Mouse (Mus musculus): ENCODE results near the gene Gm49630. TPM values are rescaled to one million over a fixed set of nuclear protein-coding genes. Genes with fewer than 3 reads are reported as not detected.
"Not testable (repeated sequence)": the region's sequence is repeated elsewhere in the genome, so short reads cannot be mapped to it uniquely, and the experiment has no call there.

The Gm49630 gene
- polyA plus RNA-seq, 1 experiment from 2014 or later: not detected

GRCm38 (mm10) chr17:7395116-7395515 lies 23.3 kb upstream of the Gm49630 start:
- not testable (repeated sequence) for H3K4me2 ChIP-seq (ENCODE audit: low read depth, low read length); H3K9me3 ChIP-seq (replicated peaks; ENCODE audit: control insufficient read depth, low read length); H3K4me3 ChIP-seq (replicated peaks; ENCODE audit: low read length); H3K27me3 ChIP-seq (ENCODE audit: control insufficient read depth, insufficient read depth, low read length); H3K27ac ChIP-seq (ENCODE audit: low read length); H3K9ac ChIP-seq (ENCODE audit: low read length); H3K4me1 ChIP-seq (ENCODE audit: control insufficient read depth, insufficient read depth, low read length); H3K36me3 ChIP-seq (ENCODE audit: control insufficient read depth, insufficient read depth, low read length); ATAC-seq (ENCODE audit: insufficient read depth, low FRiP score)
- WGBS: 82% methylated on average over 7 of the region's 7 CpGs

- H3K4me2 ChIP-seq (ENCODE audit: low read depth, low read length); H3K9me3 ChIP-seq (replicated peaks; ENCODE audit: control insufficient read depth, low read length); H3K27me3 ChIP-seq (ENCODE audit: control insufficient read depth, insufficient read depth, low read length); H3K9ac ChIP-seq (ENCODE audit: low read length); H3K36me3 ChIP-seq (ENCODE audit: control insufficient read depth, insufficient read depth, low read length); H3K4me3 ChIP-seq (replicated peaks; ENCODE audit: low read length); H3K27ac ChIP-seq (ENCODE audit: low read length); ATAC-seq (ENCODE audit: insufficient read depth, low FRiP score); H3K4me1 ChIP-seq (ENCODE audit: control insufficient read depth, insufficient read depth, low read length): not testable (repeated sequence)
- WGBS: 63% methylated on average over 7 of the region's 7 CpGs
These were observed 18.1 kb upstream of the Gm49630 start for GRCm38 (mm10) chr17:7389898-7390297.

- WGBS: 69% methylated on average over 6 of the region's 8 CpGs
- H3K9ac ChIP-seq (ENCODE audit: low read length); H3K27ac ChIP-seq (ENCODE audit: low read length); H3K27me3 ChIP-seq (ENCODE audit: control insufficient read depth, insufficient read depth, low read length); ATAC-seq (ENCODE audit: insufficient read depth, low FRiP score); H3K4me3 ChIP-seq (replicated peaks; ENCODE audit: low read length); H3K4me2 ChIP-seq (ENCODE audit: low read depth, low read length); H3K4me1 ChIP-seq (ENCODE audit: control insufficient read depth, insufficient read depth, low read length); H3K36me3 ChIP-seq (ENCODE audit: control insufficient read depth, insufficient read depth, low read length); H3K9me3 ChIP-seq (replicated peaks; ENCODE audit: control insufficient read depth, low read length): not testable (repeated sequence)
These were observed 17.2 kb upstream of the Gm49630 start for GRCm38 (mm10) chr17:7388958-7389356.

DNA sequence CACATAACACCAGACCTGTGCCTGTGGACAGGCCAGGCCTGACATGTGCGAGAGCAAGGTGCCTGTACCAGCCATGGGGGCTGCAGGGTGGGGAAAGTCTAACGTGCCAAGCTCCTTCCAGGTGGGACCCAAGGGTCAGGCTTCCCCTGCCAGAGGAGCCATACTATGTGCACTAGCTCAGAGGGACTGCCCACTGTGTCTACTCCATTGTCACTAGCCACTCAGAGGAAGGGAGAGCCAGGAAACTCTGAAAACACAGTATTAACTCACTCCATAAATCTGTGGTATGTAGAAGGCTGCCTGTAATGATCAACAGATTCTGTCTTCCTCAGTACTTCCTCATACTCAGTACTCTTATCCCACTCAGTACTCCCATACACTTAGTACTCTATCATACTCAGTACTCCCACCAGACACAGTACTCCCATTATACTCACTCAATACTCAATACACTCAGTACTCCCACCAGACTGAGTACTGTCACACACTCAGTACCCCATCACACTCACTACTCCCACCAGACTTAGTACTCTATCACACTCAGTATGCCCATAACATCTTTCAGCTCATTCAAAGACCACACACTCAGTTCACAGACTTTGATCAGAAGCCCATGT lies 16.7 kb upstream of the Gm49630 start:
- H3K4me1 ChIP-seq (ENCODE audit: control insufficient read depth, insufficient read depth, low read length); ATAC-seq (ENCODE audit: insufficient read depth, low FRiP score); H3K27me3 ChIP-seq (ENCODE audit: control insufficient read depth, insufficient read depth, low read length); H3K4me2 ChIP-seq (ENCODE audit: low read depth, low read length); H3K4me3 ChIP-seq (replicated peaks; ENCODE audit: low read length); H3K27ac ChIP-seq (ENCODE audit: low read length); H3K9me3 ChIP-seq (replicated peaks; ENCODE audit: control insufficient read depth, low read length); H3K9ac ChIP-seq (ENCODE audit: low read length); H3K36me3 ChIP-seq (ENCODE audit: control insufficient read depth, insufficient read depth, low read length): not testable (repeated sequence)
- no CpG with 5 or more reads among the region's 2 CpGs for WGBS

- not testable (repeated sequence) for H3K27me3 ChIP-seq (ENCODE audit: control insufficient read depth, insufficient read depth, low read length); ATAC-seq (ENCODE audit: insufficient read depth, low FRiP score); H3K4me2 ChIP-seq (ENCODE audit: low read depth, low read length); H3K36me3 ChIP-seq (ENCODE audit: control insufficient read depth, insufficient read depth, low read length); H3K9me3 ChIP-seq (replicated peaks; ENCODE audit: control insufficient read depth, low read length); H3K9ac ChIP-seq (ENCODE audit: low read length); H3K4me3 ChIP-seq (replicated peaks; ENCODE audit: low read length); H3K4me1 ChIP-seq (ENCODE audit: control insufficient read depth, insufficient read depth, low read length); H3K27ac ChIP-seq (ENCODE audit: low read length)
- WGBS: 65% methylated on average over 8 of the region's 8 CpGs
These were observed 14.2 kb upstream of the Gm49630 start for GRCm38 (mm10) chr17:7386016-7386415.

DNA sequence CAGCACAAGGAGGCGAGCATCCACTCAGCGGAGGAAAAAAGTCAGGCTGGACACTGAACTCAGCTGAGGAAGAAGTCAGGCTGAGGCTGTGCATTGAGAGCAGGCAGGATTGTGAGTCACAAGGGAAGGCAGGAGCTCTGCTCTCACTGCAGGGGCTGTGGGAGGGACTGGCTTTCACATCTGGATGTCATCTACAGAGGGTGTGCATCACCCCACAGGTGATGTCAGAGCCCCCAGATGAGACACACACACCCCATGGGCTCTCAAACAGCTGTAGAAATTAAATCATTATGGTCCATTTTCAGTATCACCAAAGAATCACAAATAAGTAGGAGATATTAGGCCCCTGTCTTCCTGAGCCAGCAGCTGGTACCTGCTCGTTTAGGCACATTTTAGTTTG lies 13.6 kb upstream of the Gm49630 start, which contains the start of gene Unc93a2:
Unc93a2 (minus strand) TSS at position 101 of the 400 bp plus-strand sequence.
- H3K27me3 ChIP-seq (ENCODE audit: control insufficient read depth, insufficient read depth, low read length); H3K9me3 ChIP-seq (replicated peaks; ENCODE audit: control insufficient read depth, low read length); H3K4me1 ChIP-seq (ENCODE audit: control insufficient read depth, insufficient read depth, low read length); H3K4me2 ChIP-seq (ENCODE audit: low read depth, low read length); ATAC-seq (ENCODE audit: insufficient read depth, low FRiP score); H3K27ac ChIP-seq (ENCODE audit: low read length); H3K36me3 ChIP-seq (ENCODE audit: control insufficient read depth, insufficient read depth, low read length); H3K4me3 ChIP-seq (replicated peaks; ENCODE audit: low read length); H3K9ac ChIP-seq (ENCODE audit: low read length): not testable (repeated sequence)
- 78% methylated on average over 3 of the region's 3 CpGs for WGBS

DNA sequence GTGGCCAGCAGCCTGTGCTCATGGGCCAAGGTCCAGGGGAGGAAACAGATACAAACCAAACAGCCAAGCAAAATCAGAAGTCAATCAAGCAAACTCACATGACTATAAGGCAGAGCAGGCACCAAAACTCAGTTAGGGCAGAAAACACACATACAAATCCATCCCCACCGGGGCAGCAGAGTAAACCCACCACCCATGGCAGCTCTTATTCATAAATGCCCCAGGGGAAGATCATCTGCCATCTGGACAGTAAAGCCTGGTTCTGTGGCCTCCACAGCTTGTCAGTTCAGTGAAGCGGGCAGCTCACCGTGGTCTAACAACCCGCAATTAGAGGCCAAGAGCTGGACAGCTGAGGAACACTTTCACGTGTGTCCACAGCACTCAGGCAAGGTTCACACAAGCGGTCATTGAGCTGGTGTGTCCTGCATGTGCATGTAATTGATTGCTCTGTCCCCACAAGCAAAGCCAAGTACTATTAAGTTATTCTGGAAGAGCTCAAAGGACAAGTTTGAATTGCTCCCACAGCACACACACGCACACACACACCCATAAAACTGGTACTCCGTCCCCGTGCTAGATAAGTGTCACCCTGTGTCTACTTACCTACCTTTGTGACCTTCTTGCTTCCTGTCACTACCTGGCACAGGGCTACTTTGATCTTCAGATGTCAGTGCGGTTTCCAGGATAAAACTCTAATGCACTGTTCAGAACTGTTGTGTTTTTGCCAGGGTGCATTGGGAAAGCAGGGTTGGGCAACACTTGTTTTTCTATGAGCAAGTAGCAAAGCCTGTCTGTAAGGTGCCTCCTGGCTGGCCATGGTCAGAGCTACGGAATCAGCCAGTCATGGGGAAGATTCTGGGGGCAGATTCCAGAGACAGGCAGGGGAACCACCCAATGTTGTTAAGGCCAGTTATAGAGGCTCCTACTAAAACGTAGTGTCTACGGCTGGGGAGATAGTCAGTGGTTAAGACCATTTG lies 11.7 kb upstream of the Gm49630 start:
- 78% methylated on average over 11 of the region's 13 CpGs for WGBS
- not testable (repeated sequence) for H3K9me3 ChIP-seq (replicated peaks; ENCODE audit: control insufficient read depth, low read length); H3K36me3 ChIP-seq (ENCODE audit: control insufficient read depth, insufficient read depth, low read length); H3K4me1 ChIP-seq (ENCODE audit: control insufficient read depth, insufficient read depth, low read length); H3K4me2 ChIP-seq (ENCODE audit: low read depth, low read length); H3K4me3 ChIP-seq (replicated peaks; ENCODE audit: low read length); H3K27ac ChIP-seq (ENCODE audit: low read length); ATAC-seq (ENCODE audit: insufficient read depth, low FRiP score); H3K9ac ChIP-seq (ENCODE audit: low read length); H3K27me3 ChIP-seq (ENCODE audit: control insufficient read depth, insufficient read depth, low read length)

- H3K4me2 ChIP-seq (ENCODE audit: low read depth, low read length); H3K4me3 ChIP-seq (replicated peaks; ENCODE audit: low read length); H3K4me1 ChIP-seq (ENCODE audit: control insufficient read depth, insufficient read depth, low read length); H3K36me3 ChIP-seq (ENCODE audit: control insufficient read depth, insufficient read depth, low read length); H3K9ac ChIP-seq (ENCODE audit: low read length); H3K27me3 ChIP-seq (ENCODE audit: control insufficient read depth, insufficient read depth, low read length); ATAC-seq (ENCODE audit: insufficient read depth, low FRiP score); H3K27ac ChIP-seq (ENCODE audit: low read length); H3K9me3 ChIP-seq (replicated peaks; ENCODE audit: control insufficient read depth, low read length): not testable (repeated sequence)
- 81% methylated on average over 1 of the region's 3 CpGs for WGBS
These were observed 10.9 kb upstream of the Gm49630 start for GRCm38 (mm10) chr17:7382711-7383110.

- not testable (repeated sequence) for H3K4me1 ChIP-seq (ENCODE audit: control insufficient read depth, insufficient read depth, low read length); H3K36me3 ChIP-seq (ENCODE audit: control insufficient read depth, insufficient read depth, low read length); ATAC-seq (ENCODE audit: insufficient read depth, low FRiP score); H3K27me3 ChIP-seq (ENCODE audit: control insufficient read depth, insufficient read depth, low read length); H3K27ac ChIP-seq (ENCODE audit: low read length); H3K4me3 ChIP-seq (replicated peaks; ENCODE audit: low read length); H3K9ac ChIP-seq (ENCODE audit: low read length); H3K4me2 ChIP-seq (ENCODE audit: low read depth, low read length); H3K9me3 ChIP-seq (replicated peaks; ENCODE audit: control insufficient read depth, low read length)
- 29% methylated on average over 2 of the region's 3 CpGs for WGBS
These were observed 6.1 kb upstream of the Gm49630 start for GRCm38 (mm10) chr17:7377907-7378306.

Data from stomach, embryonic 16.5 days (tissue).